Mouse (Mus musculus) kidney, postnatal 36 days (tissue): ENCODE measurements around the gene Igsf9b.

Source experiments
- DNase-seq, 2 experiments: peaks; one replicate each; pipeline ENCODE4 v3.0.0; 2021 to 2022; ENCODE audit warnings: mixed read lengths in 2 of 2

The Igsf9b gene

DNA sequence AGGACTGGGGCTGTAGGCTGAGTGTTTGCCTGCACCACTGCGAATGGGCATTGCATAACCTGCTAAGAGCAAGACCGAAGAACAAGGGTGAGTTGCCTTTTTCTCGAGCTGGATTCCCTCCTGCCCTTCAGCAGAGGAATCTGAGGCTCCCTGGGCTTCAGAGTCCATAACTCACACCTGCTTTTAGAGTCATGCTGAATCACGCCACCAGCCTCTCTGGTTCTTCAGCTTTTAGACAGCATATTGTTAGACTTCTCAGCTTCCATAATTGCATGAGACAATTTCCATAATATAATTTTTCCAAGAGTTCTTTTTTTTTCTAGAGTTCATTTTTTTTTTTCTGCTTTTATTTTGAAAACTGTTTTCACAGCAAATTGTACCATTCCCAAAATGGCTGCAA lies 4.6 kb upstream of the Igsf9b start:
- DNase-seq = no peak

DNA sequence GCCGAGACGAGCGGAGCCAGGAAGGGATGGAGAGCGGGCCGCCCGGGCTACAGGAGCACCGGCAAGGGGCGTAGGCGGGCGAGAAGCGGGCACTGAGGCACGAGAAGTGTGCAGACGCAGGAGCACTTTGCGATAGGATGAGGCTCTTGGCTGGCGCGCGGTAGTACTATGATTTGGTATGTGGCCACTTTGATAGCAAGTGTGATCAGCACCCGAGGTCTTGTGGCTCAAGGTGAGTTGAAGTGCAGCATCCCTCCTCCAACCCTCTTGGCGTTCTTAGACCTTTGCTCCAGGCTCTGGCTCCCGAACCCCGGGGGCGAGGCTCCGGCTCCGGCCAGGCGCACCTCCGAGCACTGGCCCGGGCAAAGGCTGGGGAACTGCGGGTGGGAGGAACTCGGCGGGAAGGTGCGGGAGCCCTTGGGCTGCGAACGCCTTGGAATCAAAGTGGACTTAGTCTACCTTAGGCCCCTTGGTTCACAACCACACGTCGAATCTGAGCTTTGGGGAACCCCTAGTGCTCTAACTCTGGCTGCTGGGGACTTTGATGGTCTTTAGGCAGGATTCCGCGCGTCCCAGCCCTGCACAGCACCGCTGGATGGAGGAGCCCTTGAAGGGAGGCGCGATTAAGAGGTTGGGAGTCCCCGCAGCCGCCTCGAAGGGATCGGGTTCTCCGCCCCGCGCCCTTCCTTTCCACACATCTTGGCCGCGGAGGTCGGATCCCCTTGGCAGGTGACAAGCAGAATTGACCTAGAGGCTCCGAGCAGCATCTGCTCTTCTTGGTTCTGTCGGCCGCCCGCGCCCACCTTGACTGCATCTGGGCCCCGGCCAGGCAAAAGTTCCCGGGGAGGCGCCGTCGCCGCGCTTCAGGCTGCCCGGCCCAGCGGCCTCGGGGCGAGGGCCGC lies 533 bp downstream of the Igsf9b start:
- DNase-seq = peak in 1 of 2 experiments; percentile 41

DNA sequence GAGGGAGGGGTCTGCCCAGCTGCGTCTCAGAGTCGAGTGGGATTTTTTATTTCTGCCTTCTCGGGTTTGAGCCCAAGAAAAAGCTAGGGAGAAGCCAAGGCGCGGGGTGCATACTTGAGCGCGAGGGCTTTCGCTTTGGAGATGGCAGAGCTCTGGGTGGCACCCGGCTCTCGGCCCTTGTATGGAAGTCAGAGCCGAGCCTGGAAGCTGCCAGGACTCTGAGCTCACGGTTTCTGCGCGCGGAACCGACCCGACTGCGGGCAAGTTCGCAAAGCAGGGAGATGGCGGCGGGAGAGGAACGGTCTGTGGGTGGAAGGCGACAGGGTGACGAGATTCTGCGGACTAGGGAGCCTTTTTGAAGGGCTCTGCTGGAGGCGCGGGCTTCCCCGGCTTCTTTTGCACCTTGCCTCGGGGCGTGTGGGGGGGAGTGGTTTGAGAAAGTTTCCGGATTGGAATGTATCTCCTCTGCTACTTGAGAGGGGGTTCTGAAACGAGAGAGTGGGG lies 1.2 kb downstream of the Igsf9b start:
- peak; percentile 14 to 49 for DNase-seq

DNA sequence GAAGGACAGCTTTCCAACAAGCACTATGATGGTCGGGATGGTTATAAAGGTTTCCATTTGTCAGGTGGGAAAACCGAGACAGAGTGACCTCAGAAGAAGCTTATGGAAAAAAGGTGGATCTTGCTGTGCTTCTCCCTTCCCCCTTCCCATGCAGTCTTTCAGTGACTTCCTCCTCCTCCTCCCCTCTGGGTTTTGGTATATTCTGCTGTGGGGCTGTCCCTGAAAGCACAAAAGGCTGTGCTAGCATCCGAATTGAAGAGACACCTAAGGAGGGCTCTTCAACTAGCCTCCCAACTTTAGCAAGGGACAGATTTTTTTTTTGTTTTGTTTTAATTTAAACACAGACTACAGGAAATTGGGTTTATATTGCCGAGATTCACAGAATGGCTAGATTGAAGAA lies 1.7 kb downstream of the Igsf9b start:
- DNase-seq = no peak

DNA sequence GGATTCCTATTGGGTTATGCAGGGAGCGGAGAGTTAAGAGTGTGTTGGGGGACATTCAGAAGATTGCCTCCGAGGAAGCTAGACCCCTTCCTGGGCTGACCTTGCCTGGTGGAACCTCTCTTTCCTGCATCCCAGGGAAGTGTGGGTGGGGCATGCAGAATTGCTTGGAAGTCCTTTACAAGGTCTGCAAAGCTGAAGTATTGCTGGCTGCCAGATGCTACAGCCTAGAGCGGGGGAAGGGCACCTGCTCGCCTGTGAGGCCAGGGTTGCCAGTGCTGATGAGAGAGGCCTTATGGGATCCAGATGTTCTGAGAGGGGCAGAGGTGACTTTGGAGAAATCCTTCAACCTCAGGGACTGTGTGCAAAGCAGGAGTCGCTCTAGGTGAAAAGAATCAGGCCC lies 2.5 kb downstream of the Igsf9b start:
- peak in 1 of 2 experiments; percentile 11 for DNase-seq

DNA sequence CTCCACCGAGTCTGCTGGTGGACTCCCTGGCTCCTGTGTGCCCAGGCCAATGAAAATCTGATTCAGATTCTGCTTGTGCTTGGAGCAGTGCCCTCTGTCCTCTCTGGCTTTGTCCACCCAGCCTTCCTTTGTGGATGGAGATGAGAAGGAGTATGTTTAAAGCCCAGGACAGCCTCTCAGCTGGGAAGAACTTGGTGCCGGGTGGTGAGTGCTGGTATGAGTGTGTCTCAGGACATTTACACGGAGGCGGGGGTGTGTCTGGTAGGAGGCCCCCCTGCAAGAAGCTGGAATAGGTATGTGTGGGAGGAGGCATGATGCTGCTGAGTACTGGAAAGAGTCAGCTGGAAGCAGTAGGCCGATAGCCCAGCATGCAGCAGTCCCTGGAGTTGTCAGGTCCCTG lies 3.3 kb downstream of the Igsf9b start:
- no peak for DNase-seq

DNA sequence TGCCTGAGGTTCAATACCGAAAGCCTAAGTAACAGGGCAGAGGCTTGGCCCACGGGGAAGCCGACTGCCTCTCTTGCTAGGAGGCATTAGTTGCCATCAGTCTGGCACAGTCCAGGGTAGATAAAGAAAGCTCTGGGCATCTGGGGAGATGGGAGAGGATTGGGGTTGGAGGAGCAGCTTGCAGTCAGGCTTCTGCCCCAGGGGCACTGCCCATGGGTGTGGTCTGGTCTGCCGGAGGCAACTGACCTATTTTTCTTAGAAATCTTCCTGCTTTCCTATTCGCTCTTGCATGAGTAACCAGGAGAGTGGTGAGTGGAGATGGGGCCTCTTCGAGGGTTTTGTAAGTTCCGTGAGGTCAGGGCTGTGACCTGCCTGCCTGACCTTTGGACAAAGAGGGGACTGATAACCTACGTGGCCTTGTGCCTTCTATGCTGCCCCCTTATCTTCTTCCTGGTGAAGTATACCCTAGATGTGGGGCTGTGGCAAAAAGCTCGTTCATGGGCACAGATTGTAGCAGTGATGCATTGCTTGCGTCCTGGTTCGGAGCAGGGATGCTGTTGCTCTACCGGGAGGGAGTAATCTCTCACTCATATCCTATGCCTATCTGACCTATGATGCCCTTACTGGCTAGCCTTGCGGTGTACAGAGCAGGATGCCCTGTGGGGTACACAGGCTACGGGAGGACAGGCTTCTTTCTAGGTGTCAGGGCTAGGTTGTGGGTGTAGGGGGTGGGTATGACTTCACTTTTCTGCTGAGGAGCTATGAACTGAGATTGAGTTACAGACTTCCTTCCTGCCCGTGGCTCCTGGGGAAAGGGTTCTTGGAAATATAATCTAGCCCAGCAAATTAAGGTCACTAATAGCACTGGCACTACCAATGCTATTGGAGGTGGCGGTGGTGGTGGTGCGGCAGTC lies 4.8 kb downstream of the Igsf9b start:
- no peak for DNase-seq

DNA sequence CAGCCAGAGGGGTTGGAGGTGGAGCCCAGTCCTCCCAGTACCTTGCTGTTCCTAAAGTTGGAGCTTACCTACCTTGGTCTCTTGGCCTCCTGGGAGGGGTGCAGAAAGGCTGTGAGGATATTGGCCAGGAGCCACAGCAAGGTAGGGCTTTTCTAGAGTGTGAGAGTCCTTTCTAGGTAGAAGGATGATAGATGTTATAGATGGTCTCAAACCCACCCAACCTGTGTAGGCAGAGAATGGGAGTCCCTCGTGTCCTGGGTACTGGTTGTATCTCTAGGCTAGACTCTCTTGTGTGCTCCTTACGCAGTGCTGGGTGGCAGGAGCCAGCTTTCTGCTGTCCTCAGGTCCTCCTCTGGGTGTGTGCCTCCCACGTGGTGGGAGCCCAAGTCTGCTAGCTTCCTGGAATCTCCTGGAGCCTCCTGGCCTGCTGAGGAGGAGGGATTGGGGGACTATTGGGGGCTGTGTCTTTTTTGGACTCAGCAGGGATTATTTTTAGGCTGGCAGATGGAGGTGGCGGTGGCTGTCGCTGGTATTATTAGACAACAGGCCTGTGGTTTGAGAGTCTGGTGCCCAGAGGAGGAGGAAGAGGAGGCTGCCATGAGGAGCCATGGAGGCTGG lies 5.6 kb downstream of the Igsf9b start:
- DNase-seq = no peak

DNA sequence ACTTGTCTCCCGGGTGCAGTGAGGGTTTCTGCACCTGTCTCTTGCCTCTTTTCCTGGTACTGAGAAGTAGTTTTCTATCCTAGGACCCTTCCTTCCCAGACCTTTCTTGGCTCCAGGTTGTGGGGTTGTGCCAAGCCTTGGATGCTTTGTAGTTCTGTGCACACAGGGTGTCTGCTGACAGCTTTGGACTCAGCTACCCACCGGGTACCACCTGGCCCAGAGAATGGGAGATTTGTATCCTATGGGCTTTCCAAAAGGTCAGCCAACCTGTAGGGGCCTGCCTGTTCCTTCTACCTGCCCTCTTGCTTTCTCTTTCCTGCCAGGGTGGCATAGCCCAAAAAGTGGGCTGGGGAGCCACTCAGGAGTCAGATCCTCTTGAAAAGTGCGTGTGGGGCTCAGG lies 6.5 kb downstream of the Igsf9b start:
- DNase-seq = no peak

DNA sequence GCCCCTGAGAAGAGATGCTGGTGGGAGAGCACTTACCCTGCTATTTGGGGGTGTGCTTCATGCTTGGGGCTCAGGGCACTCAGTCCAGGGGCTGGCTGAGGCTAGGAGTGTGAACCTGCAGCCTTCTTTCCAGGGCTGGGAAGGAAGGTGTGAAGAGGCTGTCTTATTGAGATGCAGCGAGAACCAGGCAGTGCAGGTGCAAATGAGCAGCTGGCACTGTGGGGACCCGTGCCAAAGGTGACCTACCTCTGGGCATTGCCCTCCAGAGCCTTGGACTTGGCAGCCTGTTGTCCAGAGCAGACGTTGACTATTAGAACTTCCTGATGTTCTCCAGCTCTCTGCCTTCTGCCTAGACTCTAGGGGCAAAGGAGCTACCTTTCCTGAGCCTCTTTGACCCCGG lies 7.6 kb downstream of the Igsf9b start:
- DNase-seq = peak in 1 of 2 experiments; percentile 15

DNA sequence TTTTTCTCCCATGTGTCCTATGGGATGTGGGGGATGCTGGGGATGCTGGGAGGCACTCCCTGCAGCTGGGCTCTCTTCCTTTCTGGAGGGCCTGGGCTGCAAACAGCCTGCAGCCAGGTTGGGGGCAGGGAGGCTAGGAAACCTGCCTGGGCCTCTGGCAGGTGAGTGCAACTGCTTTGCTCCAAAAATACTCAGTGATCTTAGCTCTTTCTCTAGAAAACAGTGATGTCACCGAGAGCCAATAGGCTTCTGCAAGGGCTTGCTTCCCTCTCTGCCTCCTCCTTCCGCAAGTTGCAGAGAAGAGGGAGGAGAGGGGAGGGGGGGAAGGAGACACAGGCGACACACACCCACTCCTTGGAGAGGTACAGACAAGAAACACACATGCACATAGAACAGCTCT lies 8.3 kb downstream of the Igsf9b start:
- DNase-seq = no peak

DNA sequence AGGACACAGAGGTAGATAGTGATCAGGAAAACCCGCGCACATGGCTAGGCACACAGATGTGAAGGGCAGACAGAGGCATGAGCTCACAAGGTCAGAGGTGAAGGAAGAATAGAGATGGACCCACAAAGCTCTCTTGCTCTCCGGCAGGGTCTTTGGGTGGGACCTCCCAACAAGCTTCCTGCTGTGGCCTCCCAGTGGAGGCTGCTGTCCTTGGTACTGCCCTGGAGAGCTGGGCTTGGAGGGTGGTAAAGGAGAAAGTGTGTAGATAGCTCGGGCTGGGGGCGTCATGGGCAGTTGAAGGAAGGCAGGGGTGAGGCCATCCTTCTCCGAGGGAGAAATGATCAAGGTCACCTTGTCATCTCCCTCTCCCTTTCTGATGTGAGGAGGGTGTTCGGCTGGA lies 9.0 kb downstream of the Igsf9b start:
- no peak for DNase-seq

DNA sequence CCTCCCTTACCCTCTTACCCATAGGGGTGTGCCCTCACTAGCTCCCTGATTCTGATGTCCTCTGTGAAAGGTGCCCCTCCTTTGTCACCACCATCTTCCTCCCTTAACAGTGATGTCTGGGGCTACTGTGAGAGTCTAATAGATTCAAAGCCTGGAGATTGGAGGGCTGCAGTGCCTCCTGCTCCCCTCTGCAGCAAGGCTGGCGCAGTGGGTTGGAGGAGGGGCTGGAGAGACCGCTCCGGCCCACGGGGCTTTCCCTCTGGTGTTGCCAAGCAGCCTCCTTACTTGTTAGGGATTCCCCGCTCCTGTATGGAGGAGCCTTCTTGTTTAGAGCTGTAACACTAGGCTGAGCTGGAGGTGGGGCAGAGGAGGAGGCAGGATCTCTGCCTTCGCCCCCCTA lies 9.6 kb downstream of the Igsf9b start:
- DNase-seq = no peak

DNA sequence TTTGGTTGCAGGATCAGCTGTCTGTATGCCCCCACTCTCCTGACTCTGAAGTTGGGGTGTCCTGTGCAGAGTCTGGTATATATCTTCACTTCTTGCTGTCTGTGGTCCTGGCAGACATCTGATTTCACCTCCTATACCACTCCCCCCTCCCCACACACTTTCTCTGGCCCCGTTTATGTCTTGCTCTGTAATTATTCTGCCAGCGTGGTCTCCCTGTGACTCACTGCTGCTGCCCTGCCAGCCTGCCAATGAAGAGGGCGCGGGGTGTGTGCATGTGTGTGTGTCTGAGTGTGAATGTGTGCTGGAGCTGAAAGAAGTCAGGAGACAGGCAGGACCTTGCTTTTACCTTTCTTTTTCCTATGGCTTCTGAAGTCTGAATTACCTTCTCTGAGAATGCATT lies 11.0 kb downstream of the Igsf9b start:
- DNase-seq = no peak

DNA sequence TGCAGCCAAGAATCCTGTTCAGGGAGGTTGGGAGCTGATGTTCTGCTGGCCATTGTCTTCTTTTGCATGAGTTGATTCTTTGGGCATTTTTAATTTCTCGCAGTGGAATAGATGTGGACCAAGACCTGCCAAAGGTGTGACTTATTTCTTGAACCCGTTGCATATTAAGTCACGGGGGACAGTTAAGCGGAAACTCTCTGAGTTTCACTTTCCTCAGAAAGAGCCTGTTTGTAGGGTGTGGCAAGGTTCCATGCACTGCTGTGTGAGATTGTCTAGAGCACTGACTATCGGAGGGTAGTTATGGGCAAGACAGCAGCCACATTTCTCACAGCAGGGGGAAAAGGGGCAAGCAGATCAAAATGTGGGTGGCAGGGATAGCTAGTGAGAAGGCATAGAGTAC lies 14.4 kb downstream of the Igsf9b start:
- no peak for DNase-seq

DNA sequence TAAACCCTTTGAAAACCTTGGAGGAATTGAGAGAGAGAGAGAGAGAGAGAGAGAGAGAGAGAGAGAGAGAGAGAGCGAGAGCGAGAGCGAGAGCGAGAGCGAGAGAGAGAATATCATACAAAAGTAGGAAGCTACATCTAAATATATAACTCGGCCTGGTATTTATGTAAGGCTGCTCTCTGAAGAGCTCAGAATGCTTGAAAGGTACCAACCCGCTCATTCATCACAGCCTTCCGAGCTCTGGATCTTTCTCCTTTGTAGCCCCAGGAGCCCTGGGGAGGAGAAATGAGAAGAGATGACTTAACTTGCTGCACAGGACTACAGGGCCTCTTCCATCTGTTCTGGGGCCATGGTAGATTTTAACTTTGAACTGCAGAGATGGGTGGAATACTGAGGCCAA lies 22.3 kb downstream of the Igsf9b start:
- no peak for DNase-seq

DNA sequence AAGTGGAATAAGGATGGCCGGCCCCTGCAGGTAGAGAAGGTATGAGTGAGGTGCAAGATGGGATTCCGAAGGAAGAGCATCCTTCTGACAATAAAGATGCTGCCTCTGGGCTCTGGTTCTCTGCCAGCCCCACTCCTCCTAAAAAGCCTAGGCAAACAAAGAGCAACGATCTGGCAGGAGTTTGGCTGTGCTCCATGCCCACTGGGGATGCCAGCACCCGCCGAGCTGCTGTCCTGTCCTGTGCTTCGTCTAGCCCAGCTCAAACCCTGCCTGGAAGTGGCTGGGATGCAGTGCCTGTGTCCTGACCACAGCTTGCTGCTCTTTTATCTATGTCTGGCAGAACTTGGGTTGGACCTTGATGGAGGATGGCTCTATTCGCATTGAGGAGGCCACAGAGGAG lies 23.3 kb downstream of the Igsf9b start:
- DNase-seq = no peak

DNA sequence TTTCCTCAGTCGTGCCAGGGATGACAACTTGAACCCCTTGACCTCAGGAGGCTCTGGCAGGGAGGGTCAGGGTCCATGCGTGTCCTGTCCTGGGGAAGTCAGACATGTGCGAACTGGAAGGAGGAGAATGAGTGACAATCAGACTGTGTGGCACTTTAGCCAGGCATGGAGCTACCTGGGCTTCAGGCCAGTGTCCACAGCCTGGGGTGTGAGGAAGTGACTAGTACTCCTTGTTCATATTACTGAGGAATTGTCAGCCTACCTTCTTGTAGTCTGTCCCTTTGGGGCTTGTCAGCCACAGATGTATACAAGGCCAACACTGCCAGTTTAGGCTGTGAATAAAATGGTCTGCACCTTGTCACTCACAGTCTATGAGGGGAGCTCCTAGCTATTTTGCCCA lies 24.4 kb downstream of the Igsf9b start:
- DNase-seq = no peak

DNA sequence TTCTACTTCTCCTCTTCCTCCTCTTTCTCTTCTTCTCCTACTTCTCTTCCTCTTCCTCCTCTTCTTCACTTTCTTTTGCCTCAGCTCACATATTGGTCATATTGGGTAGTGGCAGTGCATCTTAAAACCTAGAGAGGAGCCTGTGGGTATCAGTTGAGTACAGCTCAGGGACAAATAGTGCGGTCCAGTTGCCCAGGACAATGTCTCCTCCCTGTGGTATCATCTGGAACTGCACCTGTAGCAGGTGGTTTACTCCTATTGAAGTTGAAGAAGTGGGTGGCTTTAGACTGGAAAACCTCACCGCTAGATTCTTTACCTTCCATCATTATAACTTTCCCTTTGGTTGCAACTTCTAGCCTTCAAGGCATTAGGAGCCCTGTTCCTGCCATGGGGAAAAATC lies 26.9 kb downstream of the Igsf9b start:
- peak; percentile 57 to 83 for DNase-seq

DNA sequence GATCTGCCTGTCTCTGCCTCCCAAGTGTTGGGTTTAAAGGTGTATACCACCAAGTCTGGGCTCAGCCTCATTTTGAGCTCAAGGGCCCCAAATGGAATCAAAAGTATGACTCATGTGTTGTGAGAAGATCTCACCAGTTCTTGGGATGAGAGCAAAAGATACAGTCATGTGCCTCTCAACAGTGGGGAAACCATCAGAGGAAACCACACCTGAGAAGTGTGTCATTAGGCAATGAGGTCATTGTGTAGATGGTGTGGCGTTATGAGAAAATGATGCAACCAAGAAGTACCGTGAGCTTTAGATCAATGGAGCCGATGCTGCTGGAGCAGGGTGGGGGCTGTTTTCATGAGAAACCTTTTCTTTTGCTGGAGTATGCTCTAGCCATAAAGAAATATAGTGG lies 28.6 kb downstream of the Igsf9b start:
- no peak for DNase-seq

DNA sequence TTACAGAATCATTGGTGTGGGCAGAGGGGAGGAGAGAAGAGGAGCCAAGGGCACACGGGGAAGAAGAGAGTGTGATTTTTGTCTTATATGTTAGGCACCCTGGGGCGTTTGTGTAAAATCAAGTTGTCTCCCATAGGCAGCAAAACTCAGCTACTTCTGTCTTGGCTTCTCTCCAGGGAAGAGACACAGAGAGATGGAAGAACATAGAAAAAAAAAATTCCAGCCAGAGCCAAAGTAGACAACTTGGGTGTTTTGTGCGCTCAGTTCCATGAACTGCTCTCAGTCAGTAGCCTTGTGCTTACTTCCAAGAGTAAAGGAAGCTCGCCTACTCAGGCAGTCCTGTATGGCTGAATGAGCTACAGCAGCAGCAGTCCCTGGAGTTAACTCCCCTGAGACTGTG lies 31.4 kb downstream of the Igsf9b start:
- no peak for DNase-seq

DNA sequence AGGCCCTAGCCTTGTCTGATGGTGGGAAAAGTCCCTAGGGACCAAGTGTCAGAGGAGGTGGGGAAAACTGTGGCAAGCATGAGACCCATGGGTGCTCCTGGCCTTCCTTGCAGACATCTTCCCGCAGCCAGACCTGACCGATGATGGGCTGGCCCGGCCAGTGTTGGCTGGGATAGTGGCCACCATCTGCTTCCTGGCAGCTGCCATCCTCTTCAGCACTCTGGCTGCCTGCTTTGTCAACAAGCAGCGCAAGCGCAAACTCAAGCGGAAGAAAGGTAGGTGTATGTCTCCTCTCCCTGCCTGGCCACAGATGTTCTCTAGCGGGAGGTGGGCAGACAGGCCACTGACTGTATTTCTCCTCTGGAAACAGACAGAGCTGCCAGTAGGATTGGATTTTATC lies 32.5 kb downstream of the Igsf9b start:
- DNase-seq = no peak

DNA sequence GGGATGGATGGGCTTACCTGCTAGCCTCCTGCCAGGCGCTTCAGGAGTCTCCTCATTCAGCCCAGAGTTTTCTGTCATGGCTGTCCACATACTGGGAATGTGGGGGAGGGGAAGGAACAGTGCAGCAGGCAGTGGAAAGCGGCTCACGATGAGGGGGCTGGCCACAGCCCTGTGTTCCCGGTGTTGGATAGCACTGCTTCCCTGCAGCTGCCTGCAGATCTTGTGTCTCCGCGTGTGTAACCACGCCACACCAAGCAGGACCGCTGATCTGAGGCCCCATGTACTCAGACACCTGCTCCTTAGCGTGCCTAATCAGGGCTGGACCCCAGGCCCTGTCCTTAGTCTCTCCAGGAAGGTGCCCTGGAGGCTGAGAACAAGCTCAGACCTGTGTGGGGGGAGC lies 35.9 kb downstream of the Igsf9b start:
- no peak for DNase-seq
